Mouse (Mus musculus) liver, embryonic 14.5 days (tissue): Measurements from ENCODE around the gene Slc30a5. TPM values are rescaled to one million over a fixed set of nuclear protein-coding genes. Genes with fewer than 3 reads are reported as not detected.
A peak's percentile ranks its signal among the peaks of the same experiment; 100 is the strongest.

ENCODE experiments used
- ATAC-seq: fragments of 200-750 bp; cut with Nextera tagmentation; 2 replicates; pipeline ENCODE4 v1.8.0; 2017; ENCODE audit warnings: moderate number of reproducible peaks, mild to moderate bottlenecking, moderate library complexity; ENCODE audit not compliant: insufficient read depth
- DNase-seq, 3 experiments: peaks; one replicate each; pipeline ENCODE4 v3.0.0-alpha.2; 2012 to 2013; ENCODE audit warnings: low read depth in 3 of 3, low spot score in 3 of 3
- H3K27ac ChIP-seq: fragments of 300-500 bp; sonication (generic); 2 replicates; pipeline ENCODE4 v1.5.1; 2014; ENCODE audit warnings: moderate library complexity, mild to moderate bottlenecking, control low read depth, inconsistent platforms
- H3K27me3 ChIP-seq: fragments of 300-500 bp; sonication (generic); 2 replicates; pipeline ENCODE4 v1.6.1; 2014; ENCODE audit warnings: mild to moderate bottlenecking, low read length, moderate library complexity; ENCODE audit not compliant: control insufficient read depth, insufficient read depth
- H3K36me3 ChIP-seq: fragments of 300-500 bp; sonication (generic); replicated peaks from 2 replicates; pipeline ENCODE4 v1.6.1; 2014; ENCODE audit warnings: low read depth; ENCODE audit not compliant: control insufficient read depth, insufficient read depth
- H3K4me1 ChIP-seq, 2 experiments: fragments of 200-500 bp in 1 of 2; fragments of 300-500 bp in 1 of 2; sonication (generic) in 1 of 2; replicated peaks; 2 replicates each; pipeline ENCODE4 v1.6.1; 2012 to 2014; ENCODE audit warnings: antibody characterized with exemption in 1 of 2, inconsistent platforms in 1 of 2, low read length in 1 of 2; ENCODE audit not compliant: control insufficient read depth in 2 of 2, insufficient read depth in 2 of 2
- H3K4me2 ChIP-seq: fragments of 300-500 bp; sonication (generic); 2 replicates; pipeline ENCODE4 v1.6.1; 2014; ENCODE audit warnings: low read depth, mild to moderate bottlenecking, control low read depth, moderate library complexity
- H3K4me3 ChIP-seq, 2 experiments: fragments of 200-500 bp in 1 of 2; fragments of 300-500 bp in 1 of 2; sonication (generic) in 1 of 2; 2 replicates each; pipeline ENCODE4 v1.5.1; 2012 to 2014; ENCODE audit warnings: low read depth in 2 of 2, low read length in 2 of 2, mild to moderate bottlenecking in 2 of 2, control low read depth in 1 of 2, inconsistent platforms in 1 of 2, moderate library complexity in 1 of 2; ENCODE audit not compliant: insufficient read depth in 1 of 2
- H3K9ac ChIP-seq: fragments of 300-500 bp; sonication (generic); replicated peaks from 2 replicates; pipeline ENCODE4 v1.6.1; 2014; ENCODE audit warnings: mild to moderate bottlenecking, control low read depth, moderate library complexity
- H3K9me3 ChIP-seq: fragments of 300-500 bp; sonication (generic); 2 replicates; pipeline ENCODE4 v1.6.1; 2016; ENCODE audit warnings: low read length, mixed read lengths; ENCODE audit not compliant: control insufficient read depth
- CTCF ChIP-seq: IDR thresholded peaks from 2 replicates; pipeline ENCODE4 v1.5.1; 2016; ENCODE audit warnings: antibody characterized with exemption, low read depth, control low read depth
- EP300 ChIP-seq: IDR thresholded peaks from 2 replicates; pipeline ENCODE4 v1.6.1; 2016; ENCODE audit warnings: antibody characterized with exemption, low read depth
- WGBS: fragments of 180-500 bp; shearing (Covaris S2); extraction: QIAGEN DNeasy Blood & Tissue Kit; methylation state at CpG from one replicate; pipeline ENCODE4 v1.1.7; 2014; ENCODE audit not compliant: insufficient replicate concordance; 5-methylcytosine and 5-hydroxymethylcytosine counted together
- polyA plus RNA-seq, 2 experiments: library from polyadenylated mRNA; depleted of rRNA in 1 of 2; stranded (reverse) in 1 of 2; unstranded in 1 of 2; fragments of >200 nt; fragmentation: Nextera tagmentation in 1 of 2; extraction: Ambion mirVana in 1 of 2; gene quantifications; 2 replicates each; pipeline versions ENCODE4 v1.2.1 to v1.2.3; 2012 to 2014

The Slc30a5 gene
- polyA plus RNA-seq, 2 experiments, result 20.6 to 27.4 TPM

GRCm38 (mm10) chr13:100832188-100832587 lies 1.0 kb downstream of the Slc30a5 start:
- H3K36me3 ChIP-seq, result peaks cover 6% of the 10 kb centered on the region
- no peaks in the 10 kb centered on the region for H3K27me3 ChIP-seq
- DNase-seq (peak in 1 of 3 experiments; percentile 19), ATAC-seq (no peak)
- WGBS, result 0% methylated on average over 8 of the region's 8 CpGs
- peak overlapping the region; percentile 69 to 100 for H3K4me3 ChIP-seq
- no peak for TF ChIP-seq CTCF
- TF ChIP-seq EP300, result no peak
- peaks cover 10 to 14% of the 10 kb centered on the region in 2 experiments for H3K4me1 ChIP-seq
- peak overlapping the region; percentile 98 for H3K9ac ChIP-seq
- H3K4me2 ChIP-seq, result peak overlapping the region; percentile 88
- no peaks in the 10 kb centered on the region for H3K9me3 ChIP-seq
- H3K27ac ChIP-seq, result peak overlapping the region; percentile 91; the same call in 1 of the 2 replicates

GRCm38 (mm10) chr13:100831123-100831522 lies 2.1 kb downstream of the Slc30a5 start:
- DNase-seq (no peak), ATAC-seq (no peak)
- Histone ChIP-seq H3K4me2 (peak overlapping the region; percentile 88), H3K27me3 (no peaks in the 10 kb centered on the region), H3K4me3 (peak overlapping the region in 1 of 2 experiments; percentile 100; a peak in 2 of 4 replicates), H3K9me3 (no peaks in the 10 kb centered on the region), H3K4me1 (peaks cover 10 to 14% of the 10 kb centered on the region in 2 experiments), H3K9ac (peak overlapping the region; percentile 98), H3K27ac (no peak overlapping the region), H3K36me3 (peaks cover 9% of the 10 kb centered on the region)
- TF ChIP-seq CTCF, result no peak
- TF ChIP-seq EP300, result no peak
- 65% methylated on average over 6 of the region's 6 CpGs for WGBS

GRCm38 (mm10) chr13:100825627-100826410 lies 7.4 kb downstream of the Slc30a5 start:
- no peak overlapping the region for H3K9ac ChIP-seq
- H3K9me3 ChIP-seq, result no peaks in the 10 kb centered on the region
- no peak for DNase-seq
- no peak overlapping the region for H3K27ac ChIP-seq
- peaks cover 31% of the 10 kb centered on the region for H3K36me3 ChIP-seq
- ATAC-seq, result no peak
- no peak overlapping the region for H3K4me2 ChIP-seq
- TF ChIP-seq EP300 (no peak), CTCF (no peak)
- H3K4me3 ChIP-seq, result no peak overlapping the region
- H3K27me3 ChIP-seq, result no peaks in the 10 kb centered on the region
- 87% methylated on average over 9 of the region's 9 CpGs for WGBS
- H3K4me1 ChIP-seq, result peaks cover 4 to 6% of the 10 kb centered on the region in 2 experiments; a peak in 2 of 4 replicates

- Histone ChIP-seq H3K9me3 (no peaks in the 10 kb centered on the region), H3K27ac (no peak overlapping the region), H3K4me1 (0 out of 4 replicates have a peak, but pooled peaks cover 0 to 2% of the 10 kb centered on the region in 2 experiments), H3K36me3 (peaks cover 36% of the 10 kb centered on the region), H3K9ac (no peak overlapping the region), H3K4me3 (no peak overlapping the region), H3K27me3 (no peaks in the 10 kb centered on the region), H3K4me2 (no peak overlapping the region)
- WGBS, result 90% methylated on average over 3 of the region's 3 CpGs
- ATAC-seq (no peak), DNase-seq (no peak)
- no peak for TF ChIP-seq EP300
- TF ChIP-seq CTCF, result no peak
Measured at GRCm38 (mm10) chr13:100824916-100825315, 8.3 kb downstream of the Slc30a5 start.

GRCm38 (mm10) chr13:100824306-100824705 lies 8.9 kb downstream of the Slc30a5 start:
- Histone ChIP-seq H3K27ac (no peak overlapping the region), H3K9ac (no peak overlapping the region), H3K4me3 (no peak overlapping the region), H3K4me2 (no peak overlapping the region), H3K9me3 (no peaks in the 10 kb centered on the region), H3K27me3 (no peaks in the 10 kb centered on the region), H3K4me1 (0 out of 4 replicates have a peak, but pooled peaks cover 0 to 2% of the 10 kb centered on the region in 2 experiments), H3K36me3 (peaks cover 38% of the 10 kb centered on the region)
- TF ChIP-seq EP300, result no peak
- no peak for TF ChIP-seq CTCF
- DNase-seq (no peak), ATAC-seq (no peak)
- WGBS, result 51% methylated on average over 6 of the region's 6 CpGs
